Mouse (Mus musculus) kidney, embryonic 16.5 days (tissue): ENCODE measurements around the gene Mtmr12. TPM values are rescaled to one million over a fixed set of nuclear protein-coding genes. Genes with fewer than 3 reads are reported as not detected.

Experiments
- ATAC-seq: fragments of 200-750 bp; cut with Nextera tagmentation; 2 replicates; pipeline ENCODE4 v1.8.0; 2017; ENCODE audit warnings: moderate TSS enrichment; ENCODE audit not compliant: low FRiP score, low TSS enrichment
- H3K27ac ChIP-seq: fragments of 300-500 bp; sonication (generic); 2 replicates; pipeline ENCODE4 v1.5.1; 2014; ENCODE audit warnings: low read length
- H3K27me3 ChIP-seq: fragments of 300-500 bp; sonication (generic); 2 replicates; pipeline ENCODE4 v1.6.1; 2014; ENCODE audit warnings: low read length, control low read depth, mixed read lengths; ENCODE audit not compliant: insufficient read depth
- H3K36me3 ChIP-seq: fragments of 300-500 bp; sonication (generic); 2 replicates; pipeline ENCODE4 v1.6.1; 2014; ENCODE audit warnings: low read length, control low read depth, mixed read lengths; ENCODE audit not compliant: insufficient read depth
- H3K4me1 ChIP-seq: fragments of 300-500 bp; sonication (generic); 2 replicates; pipeline ENCODE4 v1.6.1; 2014; ENCODE audit warnings: low read length, control low read depth, mixed read lengths; ENCODE audit not compliant: insufficient read depth
- H3K4me2 ChIP-seq: fragments of 300-500 bp; sonication (generic); replicated peaks from 2 replicates; pipeline ENCODE4 v1.6.1; 2014; ENCODE audit warnings: low read depth, low read length
- H3K4me3 ChIP-seq: fragments of 300-500 bp; sonication (generic); 2 replicates; pipeline ENCODE4 v1.5.1; 2014; ENCODE audit warnings: mild to moderate bottlenecking, low read length
- H3K9ac ChIP-seq: fragments of 300-500 bp; sonication (generic); replicated peaks from 2 replicates; pipeline ENCODE4 v1.6.1; 2014; ENCODE audit warnings: low read length
- H3K9me3 ChIP-seq: fragments of 300-500 bp; sonication (generic); 2 replicates; pipeline ENCODE4 v1.6.1; 2016; ENCODE audit warnings: low read length, control low read depth
- WGBS: fragments of 180-500 bp; shearing (Covaris S2); extraction: QIAGEN DNeasy Blood & Tissue Kit; methylation state at CpG from one replicate; pipeline ENCODE4 v1.1.7; 2014; 5-methylcytosine and 5-hydroxymethylcytosine counted together
- microRNA counts: library from miRNA; unstranded; fragments of <30 nt; microRNA quantifications from one replicate; lab custom pipeline; 2016
- microRNA-seq: library from miRNA; unstranded; fragments of <30 nt; microRNA quantifications from one replicate; pipeline ENCODE4, GENCODE M21; 2016
- polyA plus RNA-seq: library from polyadenylated mRNA; unstranded; fragments of >200 nt; fragmentation: Nextera tagmentation; extraction: Ambion mirVana; gene quantifications from 2 replicates; pipeline ENCODE4 v1.2.1, GENCODE M21; 2015

Mtmr12 gene
- polyA plus RNA-seq, 1 experiment from 2014 or later, result 22.5 TPM

- 5% methylated on average over 9 of the region's 9 CpGs for WGBS
Observed at GRCm38 (mm10) chr15:12322676-12323402, 118.0 kb downstream of the Mtmr12 start.

More at GRCm38 (mm10) chr15:12322676-12323402, 118.0 kb downstream of the Mtmr12 start:
- Histone ChIP-seq H3K36me3 (no peaks in the 10 kb centered on the region; the same call in 1 of the 2 replicates), H3K9me3 (no peaks in the 10 kb centered on the region), H3K4me2 (peak overlapping the region; percentile 85), H3K4me1 (peaks cover 30% of the 10 kb centered on the region), H3K4me3 (peak overlapping the region; percentile 99), H3K9ac (peak overlapping the region; percentile 98), H3K27me3 (0 out of 2 replicates have a peak, but pooled peaks cover 2% of the 10 kb centered on the region), H3K27ac (no peak overlapping the region)
- ATAC-seq, result no peak

MicroRNA genes within 50 kb of the gene (microRNA counts, 519-probe panel; counts per million panel counts)
- microRNA mmu-miR-1898 (lab: Ali Mortazavi, UCI), result 104 counts per million, percentile 35 among the panel's probes with 10 or more counts

Small RNA genes lying within 50 kb of the gene (microRNA-seq; reads per million reads assigned to microRNA genes)
- gene Mir1898, result not detected

Other genes starting within 250 kb of the Mtmr12 start
- 625 and 637 TPM in 2 replicates for gene Sub1, start 208.0 kb upstream of the Mtmr12 start, polyA plus RNA-seq
- 101 and 108 TPM in 2 replicates for gene Zfr, start 87.2 kb upstream of the Mtmr12 start, polyA plus RNA-seq
- gene Golph3, start 116.4 kb downstream of the Mtmr12 start, polyA plus RNA-seq, result 81.5 and 84.7 TPM in 2 replicates
- gene 1810049J17Rik, start 116.9 kb downstream of the Mtmr12 start, polyA plus RNA-seq, result 0.71 and 0.72 TPM in 2 replicates